Mouse (Mus musculus): ENCODE measurements around the gene Gm3476. TPM values are rescaled to one million over a fixed set of nuclear protein-coding genes. Genes with fewer than 3 reads are reported as not detected.

Gm3476 gene
- polyA plus RNA-seq (2012; ENCODE audit: low replicate concordance) = not detected in 2 replicates

DNA sequence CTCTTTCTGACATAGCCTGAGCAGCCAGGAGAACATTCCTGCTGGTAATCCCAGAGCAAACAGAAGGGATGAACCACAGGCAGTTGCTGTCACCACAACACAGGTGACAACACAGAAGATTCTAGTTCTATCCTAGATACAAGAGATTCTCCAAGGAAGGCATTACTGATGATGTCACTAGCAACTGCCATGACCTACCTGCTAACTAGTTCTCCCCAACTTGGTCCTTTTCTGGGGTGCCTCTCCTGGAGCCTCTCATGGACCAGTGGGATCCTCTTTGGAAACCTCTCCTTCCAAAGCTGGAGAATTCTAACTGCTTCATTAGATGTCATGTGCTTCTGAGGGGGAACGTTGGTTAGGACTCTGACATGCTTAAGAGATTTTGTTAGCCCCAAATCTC, at the start of gene Gm3476:
Gene Gm3476 (minus strand): TSS at position 101 of the 400 bp plus-strand sequence.

DNA sequence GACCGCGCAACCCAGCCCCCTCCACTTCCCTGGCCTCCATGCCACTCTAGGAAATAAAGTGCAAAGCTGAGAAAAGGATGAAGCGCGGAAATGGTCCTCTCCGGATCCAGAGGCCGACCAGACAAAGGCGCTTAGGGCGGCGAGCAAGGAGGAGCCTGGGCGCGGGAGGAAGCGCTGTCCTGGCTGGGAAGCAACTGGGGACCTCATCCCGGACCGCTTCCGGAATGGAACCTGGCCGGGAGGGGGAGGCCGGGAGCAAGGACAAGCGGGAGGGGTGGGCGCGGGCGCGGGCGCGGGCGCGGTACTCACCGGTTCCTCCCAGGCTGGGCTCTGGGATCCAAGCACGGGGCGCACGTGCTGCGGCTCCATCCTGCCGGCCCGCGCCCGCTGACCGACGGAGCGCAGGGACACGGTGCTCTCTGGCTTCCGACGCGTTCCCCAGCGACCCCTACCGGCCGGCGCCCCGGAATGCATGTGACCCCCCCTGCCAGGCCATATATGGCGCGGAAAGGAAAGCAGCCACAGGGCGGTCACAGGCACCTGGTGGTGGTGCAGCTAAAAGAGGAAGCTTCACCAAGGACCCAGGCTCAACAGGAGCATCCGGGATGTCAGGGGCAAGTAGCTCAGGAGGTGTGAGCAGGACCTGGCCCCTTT, 17.2 kb downstream of the Gm3476 start, which contains the start of gene Gm3468:
Gene Gm3468 (minus strand): TSS at position 394 of the 654 bp plus-strand sequence.

GRCm38 (mm10) chr14:6093842-6094241, 31.8 kb downstream of the Gm3476 start, which contains the start of gene Gm8206:
TSS of gene Gm8206 (minus strand) at chr14:6093942.

DNA sequence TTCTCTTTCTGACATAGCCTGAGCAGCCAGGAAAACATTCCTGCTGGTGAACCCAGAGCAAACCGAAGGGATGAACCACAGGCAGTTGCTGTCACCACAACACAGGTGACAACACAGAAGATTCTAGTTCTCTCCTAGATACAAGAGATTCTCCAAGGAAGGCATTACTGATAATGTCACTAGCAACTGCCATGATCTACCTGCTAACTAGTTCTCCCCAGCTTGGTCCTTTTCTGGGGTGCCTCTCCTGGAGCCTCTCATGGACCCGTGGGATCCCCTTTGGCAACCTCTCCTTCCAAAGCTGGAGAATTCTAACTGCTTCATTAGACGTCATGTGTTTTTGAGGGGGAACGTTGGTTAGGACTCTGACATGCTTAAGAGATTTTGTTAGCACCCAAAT, 67.4 kb downstream of the Gm3476 start, which contains the start of gene Gm6337:
Gene Gm6337 (minus strand): TSS at position 101 of the 400 bp plus-strand sequence.

Other genes starting within 250 kb of the Gm3476 start
- not detected in 2 replicates for gene Gm8237, start 245.4 kb downstream of the Gm3476 start, polyA plus RNA-seq (2012; ENCODE audit: low replicate concordance)
- gene Gm3248, start 164.1 kb downstream of the Gm3476 start, polyA plus RNA-seq (2012; ENCODE audit: low replicate concordance) = not detected in 2 replicates
- not detected in 2 replicates for gene Gm3453, start 146.7 kb downstream of the Gm3476 start, polyA plus RNA-seq (2012; ENCODE audit: low replicate concordance)
- gene Gm6337, start 67.5 kb downstream of the Gm3476 start, polyA plus RNA-seq (2012; ENCODE audit: low replicate concordance) = not detected in 2 replicates
- gene Gm8206, start 31.9 kb downstream of the Gm3476 start, polyA plus RNA-seq (2012; ENCODE audit: low replicate concordance) = not detected in 2 replicates
- not detected in 2 replicates for gene Gm3468, start 17.1 kb downstream of the Gm3476 start, polyA plus RNA-seq (2012; ENCODE audit: low replicate concordance)
- gene Gm21560, start 93.5 kb upstream of the Gm3476 start, polyA plus RNA-seq (2012; ENCODE audit: low replicate concordance) = not detected in 2 replicates
- gene Gm3411, start 161.4 kb upstream of the Gm3476 start, polyA plus RNA-seq (2012; ENCODE audit: low replicate concordance) = not detected in 2 replicates
- gene Gm21103, start 179.0 kb upstream of the Gm3476 start, polyA plus RNA-seq (2012; ENCODE audit: low replicate concordance) = not detected in 2 replicates
- gene Gm3618, start 217.9 kb upstream of the Gm3476 start, polyA plus RNA-seq (2012; ENCODE audit: low replicate concordance) = not detected in 2 replicates